Mouse (Mus musculus): ENCODE measurements around the gene Fgfr4. TPM values are rescaled to one million over a fixed set of nuclear protein-coding genes. Genes with fewer than 3 reads are reported as not detected.
A peak's percentile ranks its signal among the peaks of the same experiment; 100 is the strongest.
"Not testable (repeated sequence)": the region's sequence is repeated elsewhere in the genome, so short reads cannot be mapped to it uniquely, and the experiment has no call there.

The Fgfr4 gene
- total RNA-seq, 2 experiments from 2014 or later, result 2.4 to 3.1 TPM

DNA sequence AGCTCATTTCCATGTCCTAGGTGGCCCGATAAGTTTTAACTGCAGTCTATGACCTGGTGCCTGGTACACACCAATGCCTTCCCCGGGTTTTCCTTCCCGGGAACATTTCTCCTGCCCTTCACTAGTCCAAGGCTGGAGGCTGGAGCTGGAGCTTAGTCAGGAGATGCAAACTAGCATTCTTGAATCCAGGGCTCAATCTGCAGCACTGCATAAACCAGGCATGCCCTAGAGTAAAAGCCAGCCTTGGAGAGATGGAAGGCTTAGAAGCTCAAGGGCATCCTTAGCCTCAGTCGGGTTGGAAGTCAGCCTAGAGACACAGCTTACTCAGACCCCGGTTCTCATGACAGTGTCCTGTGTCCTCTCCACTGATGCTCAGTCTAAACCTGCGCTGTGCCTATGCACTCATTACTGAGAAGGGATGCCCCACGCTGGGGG lies 19.9 kb downstream of the Fgfr4 start:
- DNase-seq, result no peak

GRCm38 (mm10) chr13:55174347-55174746 lies 21.9 kb downstream of the Fgfr4 start:
- no peak for DNase-seq

GRCm38 (mm10) chr13:55176265-55176664 lies 23.8 kb downstream of the Fgfr4 start:
- no peak for DNase-seq

DNA sequence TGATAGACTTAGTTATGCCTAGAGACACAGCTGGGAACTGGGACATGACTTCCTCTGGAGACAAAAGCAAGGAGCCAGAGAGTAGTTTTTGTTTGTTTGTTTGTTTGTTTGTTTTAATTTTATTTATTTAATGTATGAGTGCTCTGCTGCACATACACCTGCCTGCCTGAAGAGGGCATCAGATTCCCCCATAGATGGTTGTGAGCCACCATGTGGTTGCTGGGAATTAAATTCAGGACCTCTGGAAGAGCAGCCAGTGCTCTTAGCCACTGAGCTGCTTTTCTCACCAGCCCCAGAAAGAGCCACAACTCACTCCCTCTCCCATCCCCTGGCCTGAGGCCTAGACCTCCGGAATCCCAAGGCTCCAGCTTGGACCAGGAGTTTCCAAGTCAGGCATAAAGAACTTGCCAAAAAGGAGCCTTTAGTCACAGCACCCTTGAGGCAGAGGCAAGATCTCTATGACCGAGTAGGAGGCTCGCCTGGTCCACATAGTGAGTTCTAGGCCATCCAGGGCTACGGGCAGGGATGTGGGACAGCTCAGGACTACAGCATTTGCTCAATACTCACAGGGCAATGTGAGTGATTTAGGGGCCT lies 25.6 kb downstream of the Fgfr4 start:
- DNase-seq, result peak; percentile 57

GRCm38 (mm10) chr13:55178556-55178955 lies 26.1 kb downstream of the Fgfr4 start:
- peak; percentile 52 for DNase-seq

DNA sequence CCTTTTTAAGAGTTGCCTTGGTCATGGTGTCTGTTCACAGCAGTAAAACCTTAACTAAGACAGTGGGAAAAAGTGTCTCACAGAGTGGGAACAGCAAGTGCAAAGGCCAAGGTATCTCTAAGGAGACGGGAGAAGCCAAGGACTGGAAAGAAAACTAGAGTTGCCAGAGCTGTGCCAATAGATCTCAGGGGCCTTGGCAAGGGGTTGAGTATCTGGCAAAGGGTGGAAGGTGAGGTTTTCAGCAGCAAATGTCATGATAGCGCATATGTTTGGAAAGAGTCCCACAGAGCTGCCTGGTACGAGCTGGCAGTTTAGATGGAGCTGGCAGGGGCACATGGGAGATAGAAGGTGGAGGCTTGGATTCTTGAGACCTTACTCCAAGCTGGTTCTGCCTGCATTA lies 27.2 kb downstream of the Fgfr4 start:
- DNase-seq, result no peak

GRCm38 (mm10) chr13:55181786-55182172 lies 29.3 kb downstream of the Fgfr4 start:
- no peak for DNase-seq

DNA sequence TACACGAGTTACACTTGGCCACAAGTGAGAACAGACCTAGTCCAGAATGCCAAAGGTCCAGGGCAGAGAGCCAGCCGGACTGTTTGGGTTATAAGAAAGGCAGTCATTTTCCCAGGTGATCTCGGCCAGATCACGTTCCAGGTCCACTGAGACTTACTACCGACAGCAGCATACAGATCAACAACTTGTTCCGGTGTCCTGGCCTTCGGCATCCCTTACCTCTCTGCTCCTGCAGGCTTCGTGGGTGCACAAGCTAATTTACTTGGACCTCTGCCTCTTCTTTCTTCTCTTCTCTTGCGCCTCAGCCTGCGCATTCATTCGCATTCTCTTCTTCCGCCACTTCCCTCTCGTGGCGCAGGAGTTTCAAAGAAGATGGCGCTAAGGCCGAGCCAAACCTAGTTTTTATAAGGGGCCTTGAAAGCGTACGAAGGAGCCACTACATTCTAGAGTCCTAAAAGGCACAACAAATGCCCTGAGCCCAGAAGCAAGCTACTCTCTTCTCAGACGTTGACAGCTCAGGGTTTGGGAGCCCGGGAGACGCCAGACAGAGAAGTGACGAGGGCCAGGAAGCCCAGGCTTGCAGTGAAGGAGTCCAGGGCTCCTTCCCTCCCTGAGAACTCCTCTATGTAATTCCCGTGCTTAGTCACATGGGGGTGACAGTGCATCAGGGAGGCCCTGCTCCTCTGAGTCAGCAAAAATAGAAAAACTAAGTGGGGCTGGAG lies 29.9 kb downstream of the Fgfr4 start:
- peak; percentile 71 for DNase-seq

DNA sequence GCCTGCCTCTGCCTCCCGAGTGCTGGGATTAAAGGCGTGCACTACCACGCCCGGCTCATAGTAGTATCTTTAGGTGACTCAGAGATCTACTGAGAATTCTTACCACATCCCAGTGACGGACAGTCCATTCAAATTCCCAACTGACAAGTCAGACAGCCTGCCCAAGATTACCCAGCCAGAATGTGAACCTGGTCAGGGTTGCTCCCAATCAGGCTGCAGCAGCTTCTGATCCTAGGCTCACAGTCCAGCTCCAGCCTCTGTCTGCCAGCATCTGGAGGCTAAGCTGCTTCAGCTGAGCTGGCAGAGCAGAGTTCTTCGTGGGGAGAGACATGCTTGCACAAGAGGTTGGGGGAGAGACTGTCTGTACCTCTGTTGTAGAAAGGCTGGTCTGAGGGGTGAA lies 30.9 kb downstream of the Fgfr4 start:
- DNase-seq, result no peak

DNA sequence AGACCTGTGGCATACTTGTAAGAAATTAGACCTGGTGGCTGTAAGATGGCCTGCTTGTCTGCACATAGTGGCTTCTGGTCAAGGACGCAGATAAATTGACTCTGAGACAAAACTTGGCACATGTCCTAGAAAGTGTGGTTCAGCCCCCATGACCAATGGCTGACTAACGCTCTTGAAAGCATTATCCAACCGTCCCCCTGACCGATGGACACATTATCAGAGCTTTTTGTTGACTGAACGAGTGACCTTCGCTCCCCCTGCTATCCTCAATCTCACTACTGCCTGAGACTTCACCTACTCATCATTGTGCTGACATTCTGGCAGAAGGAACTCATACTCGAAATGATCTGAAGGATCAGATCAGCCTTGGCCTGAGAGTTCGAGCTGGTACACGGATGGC lies 34.6 kb downstream of the Fgfr4 start:
- not testable (repeated sequence) for DNase-seq

DNA sequence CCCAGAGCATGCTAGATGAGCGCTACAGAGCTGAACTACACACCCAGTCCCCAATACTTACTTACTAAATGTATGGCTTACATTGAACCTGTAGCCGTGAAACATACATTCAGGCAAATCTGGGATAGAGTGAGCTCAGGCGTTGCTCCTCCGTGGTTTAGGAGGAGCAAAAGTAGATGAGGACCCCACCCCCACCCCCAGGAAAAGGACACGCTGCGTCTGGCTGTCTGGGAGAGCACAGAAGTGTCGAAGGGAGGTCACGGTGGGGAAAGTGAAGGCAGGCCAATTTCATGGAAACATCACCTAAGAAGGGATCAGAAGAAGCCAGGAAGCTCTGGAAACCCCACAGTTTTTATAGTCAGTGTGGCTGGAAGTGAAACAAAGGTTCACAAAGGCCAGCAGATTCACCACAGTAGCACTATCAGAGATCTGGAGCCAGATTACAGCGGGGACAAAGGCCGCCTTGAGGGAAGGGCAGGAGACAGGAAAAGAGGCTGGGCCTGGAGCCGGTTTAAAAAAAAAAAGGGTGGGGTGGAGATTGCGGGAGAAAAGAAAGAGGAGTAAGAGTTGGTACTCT lies 37.2 kb downstream of the Fgfr4 start:
- no peak for DNase-seq

GRCm38 (mm10) chr13:55190121-55190868 lies 37.9 kb downstream of the Fgfr4 start:
- peak; percentile 96 for DNase-seq

DNA sequence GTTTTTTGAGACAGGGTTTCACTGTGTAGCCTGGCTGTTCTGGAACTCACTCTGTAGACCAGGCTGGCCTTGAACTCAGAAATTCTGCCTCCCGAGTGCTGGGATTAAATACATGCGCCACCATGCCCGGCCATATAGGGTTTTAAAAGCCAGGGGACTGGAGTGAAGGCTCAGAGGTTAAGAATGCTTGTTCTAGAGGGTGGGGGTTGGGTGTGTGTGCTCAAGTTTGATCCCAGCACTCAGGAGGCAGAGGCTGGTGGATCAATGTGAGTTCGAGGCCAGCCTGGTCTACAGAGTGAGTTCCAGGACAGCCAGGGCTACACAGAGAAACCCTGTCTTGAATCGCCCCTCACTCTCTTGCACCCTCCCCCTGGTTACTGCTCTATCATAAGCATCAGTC lies 39.1 kb downstream of the Fgfr4 start:
- DNase-seq, result no peak

DNA sequence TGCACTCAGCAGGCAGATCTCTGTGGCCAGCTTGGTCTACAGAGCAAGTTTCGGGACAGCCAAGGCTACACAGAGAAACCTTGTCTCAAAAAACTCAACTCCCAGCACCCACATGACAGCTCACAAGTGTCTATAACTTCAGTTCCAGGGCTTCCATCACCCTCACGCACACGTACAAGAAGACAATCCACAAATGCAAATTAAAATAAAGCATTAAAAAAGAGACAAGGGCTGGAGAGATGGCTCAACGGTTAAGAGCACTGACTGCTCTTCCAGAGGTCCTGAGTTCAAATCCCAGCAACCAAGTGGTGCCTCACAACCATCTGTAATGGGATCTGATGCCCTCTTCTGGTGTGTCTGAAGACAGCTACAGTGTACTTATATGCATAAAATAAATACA lies 50.3 kb downstream of the Fgfr4 start:
- not testable (repeated sequence) for DNase-seq

- DNase-seq, result no peak
Measured at GRCm38 (mm10) chr13:55203740-55204139, 51.3 kb downstream of the Fgfr4 start.

- DNase-seq, result no peak
Measured at GRCm38 (mm10) chr13:55204667-55205389, 52.4 kb downstream of the Fgfr4 start.

GRCm38 (mm10) chr13:55205448-55206205 lies 53.2 kb downstream of the Fgfr4 start:
- no peak for DNase-seq

DNA sequence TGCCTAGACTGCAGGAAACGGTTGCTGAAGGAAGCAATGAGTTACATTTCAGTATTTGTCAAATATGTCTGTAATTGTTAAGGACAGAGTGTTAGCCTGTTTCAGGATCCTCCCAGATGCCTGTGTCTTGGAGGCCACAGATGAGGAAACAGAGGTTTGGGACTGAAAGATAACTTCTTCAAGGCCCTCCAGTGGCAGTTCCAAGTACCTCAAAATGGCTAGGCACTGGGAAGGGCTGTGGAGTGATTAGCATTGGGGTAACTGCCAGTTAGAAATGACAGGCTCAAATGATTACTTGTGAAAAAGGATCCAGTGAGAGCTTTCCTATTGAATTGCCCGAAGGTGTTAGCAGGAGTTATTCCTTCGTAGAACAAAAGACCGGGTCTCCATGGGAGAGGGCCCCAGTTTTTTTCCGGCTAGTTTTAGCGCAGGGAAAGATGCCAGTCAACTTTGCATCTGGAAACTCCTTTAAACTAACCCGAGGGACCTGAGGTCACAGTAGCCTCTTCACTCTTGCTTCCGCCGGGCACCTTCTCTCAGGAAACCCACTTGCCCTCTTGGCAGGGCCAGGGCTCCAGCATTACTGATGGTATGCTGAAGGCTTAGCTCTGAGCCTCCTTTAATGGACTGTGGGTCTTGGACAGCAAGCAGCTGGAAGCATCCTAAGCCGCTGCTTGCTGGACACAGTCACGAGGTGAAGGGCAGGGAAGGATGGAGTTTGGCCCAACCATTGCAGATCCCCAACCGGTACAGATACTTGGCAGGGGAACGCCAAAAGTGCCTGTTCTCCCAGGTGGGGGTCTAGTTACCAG lies 56.6 kb downstream of the Fgfr4 start:
- DNase-seq, result peak; percentile 30

DNA sequence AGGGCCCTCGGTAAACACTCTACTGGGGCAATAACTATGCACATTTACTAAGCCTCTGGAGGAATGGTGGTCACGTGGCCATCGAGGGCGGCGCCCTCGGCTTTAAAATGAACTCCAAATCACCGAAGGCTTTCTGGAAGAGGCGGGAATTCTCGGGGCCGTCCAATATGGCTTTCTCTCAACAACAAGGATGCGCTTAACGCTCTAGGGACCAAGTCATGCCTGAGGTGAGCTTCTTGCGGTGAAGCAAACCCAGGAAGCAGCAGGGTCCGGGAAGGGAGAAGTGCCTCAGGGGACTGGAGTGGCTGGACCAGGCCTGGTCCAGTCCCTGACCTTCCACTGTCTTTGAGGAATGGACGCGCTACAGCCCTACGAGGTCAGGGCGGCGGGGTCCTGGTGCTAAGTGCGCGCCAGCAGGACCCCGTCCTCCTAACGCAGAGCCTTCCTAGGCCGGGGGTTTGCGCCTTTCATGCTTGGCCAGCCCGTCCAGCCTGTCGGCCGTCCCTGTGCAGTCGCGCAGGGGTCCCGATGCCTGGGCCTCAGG lies 57.3 kb downstream of the Fgfr4 start, which contains the start of gene Nsd1:
Gene Nsd1 (plus strand): TSS at position 134 of the 544 bp plus-strand sequence.
- DNase-seq, result no peak
